Mouse (Mus musculus) gastrocnemius, adult 2 months (tissue): ENCODE measurements around the gene Ccdc28a. TPM values are rescaled to one million over a fixed set of nuclear protein-coding genes. Genes with fewer than 3 reads are reported as not detected.

ENCODE experiments used
- DNase-seq: peaks from one replicate; pipeline ENCODE4 v3.0.0; 2022
- H3K27ac ChIP-seq: fragments of 200-600 bp; 2 replicates; pipeline ENCODE4 v1.8.1; 2022; ENCODE audit warnings: mild to moderate bottlenecking
- H3K4me3 ChIP-seq: fragments of 200-600 bp; 2 replicates; pipeline ENCODE4 v1.8.1; 2022; ENCODE audit warnings: mild to moderate bottlenecking, moderate library complexity
- CTCF ChIP-seq: fragments of 200-600 bp; IDR thresholded peaks from 2 replicates; pipeline ENCODE4 v1.8.1; 2022; ENCODE audit warnings: antibody characterized with exemption, mild to moderate bottlenecking, moderate library complexity
- intact Hi-C: fragments of 180-260 bp; cut with DNase I; formaldehyde crosslinking; loops from one replicate; pipeline ENCODE4 v1.15.1; 2025
- total RNA-seq, 2 experiments: library from RNA; stranded (reverse); gene quantifications; 2 replicates each; pipeline ENCODE4 v1.2.3; 2021

Gene Ccdc28a
- total RNA-seq, 2 experiments from 2014 or later: 7.6 to 9.1 TPM

- DNase-seq: no peak
- no peak for TF ChIP-seq CTCF
- intact Hi-C loops: no loop called here
- H3K27ac ChIP-seq: no peak overlapping the region
- no peak overlapping the region for H3K4me3 ChIP-seq
Measured at GRCm38 (mm10) chr10:18189498-18189897, 45.3 kb downstream of the Ccdc28a start.

DNA sequence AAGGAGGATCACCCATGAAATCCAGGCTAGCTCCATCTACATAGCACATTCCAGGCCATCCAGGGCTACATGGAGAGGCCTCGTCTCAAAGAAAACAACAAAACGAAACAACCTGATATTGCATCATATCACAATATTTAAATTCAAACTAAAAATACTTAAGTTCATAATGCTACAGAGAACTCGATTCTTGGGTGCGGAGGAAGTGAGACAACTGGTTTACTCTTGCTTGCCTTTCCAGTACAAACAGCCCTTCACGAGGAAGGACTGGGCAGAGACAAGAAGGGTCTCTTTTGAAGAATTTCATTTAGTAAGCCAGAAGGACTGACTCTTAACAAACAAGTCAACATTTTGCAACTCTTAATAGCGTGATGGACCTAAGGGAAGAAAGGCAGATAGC is 46.2 kb downstream of the Ccdc28a start:
- intact Hi-C loops: no loop called here
- DNase-seq: no peak
- Histone ChIP-seq H3K4me3 (no peak overlapping the region), H3K27ac (no peak overlapping the region)
- no peak for TF ChIP-seq CTCF

DNA sequence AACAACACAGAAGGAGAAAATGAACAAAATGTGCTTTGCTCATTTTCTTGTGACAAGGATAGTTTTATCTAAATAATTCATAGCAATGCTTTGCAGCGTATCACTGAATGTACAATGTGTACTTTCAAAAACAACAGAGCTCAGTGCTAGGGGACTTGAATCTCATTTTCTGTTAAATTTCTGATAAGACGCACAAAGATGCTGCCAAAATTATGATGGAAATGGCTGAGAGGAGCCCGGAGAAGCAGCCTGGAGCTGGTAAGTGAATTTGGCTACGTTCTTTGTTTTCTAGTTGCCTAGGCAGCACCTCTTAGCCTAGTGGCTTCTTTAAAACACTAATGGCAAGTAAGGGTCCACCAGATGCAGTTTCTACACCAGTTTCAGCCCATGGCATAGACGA is 52.6 kb downstream of the Ccdc28a start:
- Histone ChIP-seq H3K4me3 (no peak overlapping the region), H3K27ac (no peak overlapping the region)
- intact Hi-C loops: no loop called here
- no peak for TF ChIP-seq CTCF
- DNase-seq: no peak

GRCm38 (mm10) chr10:18177304-18177703 is 57.5 kb downstream of the Ccdc28a start:
- H3K4me3 ChIP-seq: no peak overlapping the region
- TF ChIP-seq CTCF: no peak
- intact Hi-C loops: no loop called here
- DNase-seq: no peak
- H3K27ac ChIP-seq: no peak overlapping the region

DNA sequence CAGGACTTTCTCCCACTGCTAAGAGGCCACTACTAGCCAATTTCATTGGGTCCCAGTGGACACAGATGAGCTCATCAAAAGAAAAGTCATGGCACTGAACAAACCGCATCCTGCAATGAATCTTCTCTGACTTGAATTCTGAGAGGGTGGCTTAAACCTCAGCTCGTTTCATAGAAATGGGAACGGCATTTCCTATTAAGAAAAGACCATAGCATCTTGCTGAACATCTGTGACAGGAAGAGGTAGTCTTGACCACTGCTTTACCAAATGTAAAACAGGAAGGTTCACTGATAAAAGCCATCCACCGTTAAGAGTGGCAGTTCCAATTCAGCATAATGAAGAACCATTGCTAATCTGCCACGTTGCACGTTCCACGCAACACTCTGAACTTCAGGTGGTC is 58.1 kb downstream of the Ccdc28a start:
- no peak overlapping the region for H3K27ac ChIP-seq
- no peak for TF ChIP-seq CTCF
- H3K4me3 ChIP-seq: no peak overlapping the region
- DNase-seq: no peak
- intact Hi-C loops: no loop called here

DNA sequence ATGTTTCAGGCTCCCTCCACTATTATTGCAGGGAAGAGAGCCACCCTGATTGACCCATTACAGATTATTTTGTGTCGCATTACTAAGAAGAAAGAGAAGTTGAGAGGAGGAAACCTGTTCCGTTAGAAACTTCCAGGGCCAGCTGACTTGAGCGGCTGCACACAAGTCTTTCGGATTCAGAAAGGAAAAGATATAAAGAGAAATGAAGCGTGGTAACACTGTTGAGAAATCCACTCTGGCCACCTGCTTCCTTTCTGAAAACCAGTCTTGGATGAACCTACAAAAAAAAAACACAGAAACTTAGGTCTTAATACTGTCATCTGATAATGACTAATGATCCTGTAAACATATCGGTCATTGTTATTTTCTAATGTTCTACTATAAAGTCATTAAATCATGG is 59.7 kb downstream of the Ccdc28a start:
- Histone ChIP-seq H3K4me3 (no peak overlapping the region), H3K27ac (no peak overlapping the region)
- no peak for TF ChIP-seq CTCF
- no peak for DNase-seq
- intact Hi-C loops: no loop called here

Other genes with a start within 250 kb of the Ccdc28a start
- gene Abracl, start 211.7 kb downstream of the Ccdc28a start, total RNA-seq: 1 to 10 TPM; 2.1 to 3.2 TPM
- 10 to 100 TPM; 22.8 to 25.3 TPM for gene Reps1, start 179.1 kb downstream of the Ccdc28a start, total RNA-seq
- gene Ect2l, start 24.1 kb downstream of the Ccdc28a start, total RNA-seq: not detected
- gene Nhsl1, start 84.0 kb upstream of the Ccdc28a start, total RNA-seq: 1 to 10 TPM; 4.6 to 7.0 TPM